Mouse (Mus musculus) bone marrow macrophage, adult 2 months (primary cell): Measurements from ENCODE around the gene Aup1. TPM values are rescaled to one million over a fixed set of nuclear protein-coding genes. Genes with fewer than 3 reads are reported as not detected.

Source experiments
- H3K27ac ChIP-seq: 2 replicates; pipeline ENCODE4 v1.5.1; 2012; ENCODE audit warnings: low read depth, low read length; ENCODE audit not compliant: insufficient read depth
- H3K4me1 ChIP-seq: 2 replicates; pipeline ENCODE4 v1.6.1; 2012; ENCODE audit warnings: low read length; ENCODE audit not compliant: control insufficient read depth, insufficient read depth
- H3K4me3 ChIP-seq: 2 replicates; pipeline ENCODE4 v1.5.1; 2012; ENCODE audit warnings: mild to moderate bottlenecking, low read length, moderate library complexity; ENCODE audit not compliant: insufficient read depth
- CTCF ChIP-seq: IDR thresholded peaks from 2 replicates; pipeline ENCODE4 v1.5.1; 2012; ENCODE audit warnings: low read depth, mild to moderate bottlenecking, low read length, moderate library complexity
- POLR2A ChIP-seq: IDR thresholded peaks from 2 replicates; pipeline ENCODE4 v1.6.1; 2012; ENCODE audit warnings: mild to moderate bottlenecking, low read depth, low read length, borderline replicate concordance
- polyA plus RNA-seq: library from polyadenylated mRNA; stranded (reverse); fragments of >200 nt; gene quantifications from 2 replicates; pipeline ENCODE4 v1.2.4, GENCODE M21; 2012; ENCODE audit not compliant: missing spikeins, insufficient read depth, insufficient read length

Gene Aup1
- polyA plus RNA-seq, 1 experiment, result 354 TPM

GRCm38 (mm10) chr6:83101688-83102556 lies 47.6 kb downstream of the Aup1 start:
- peak overlapping the region; percentile 76 for H3K27ac ChIP-seq
- no peak for TF ChIP-seq POLR2A
- no peak for TF ChIP-seq CTCF
- peaks cover 10% of the 10 kb centered on the region for H3K4me1 ChIP-seq
- peak overlapping the region; percentile 87 for H3K4me3 ChIP-seq

- Histone ChIP-seq H3K4me3 (no peak overlapping the region), H3K27ac (no peak overlapping the region), H3K4me1 (peaks cover 13% of the 10 kb centered on the region)
- TF ChIP-seq CTCF (no peak), POLR2A (no peak)
Observed at GRCm38 (mm10) chr6:83103130-83103650, 48.9 kb downstream of the Aup1 start.

- TF ChIP-seq CTCF (no peak), POLR2A (no peak)
- H3K4me3 ChIP-seq, result no peak overlapping the region
- H3K4me1 ChIP-seq, result peaks cover 13% of the 10 kb centered on the region
- no peak overlapping the region for H3K27ac ChIP-seq
Observed at GRCm38 (mm10) chr6:83104158-83104557, 49.8 kb downstream of the Aup1 start.

Other genes starting within 250 kb of the Aup1 start
- gene Sema4f, start 114.8 kb upstream of the Aup1 start, polyA plus RNA-seq, result not detected in 2 replicates
- 2.4 and 7.0 TPM in 2 replicates for gene M1ap, start 107.6 kb upstream of the Aup1 start, polyA plus RNA-seq
- gene Dok1, start 21.1 kb upstream of the Aup1 start, polyA plus RNA-seq, result 69.9 and 72.0 TPM in 2 replicates
- 18.8 and 21.2 TPM in 2 replicates for gene Loxl3, start 20.3 kb upstream of the Aup1 start, polyA plus RNA-seq
- gene Htra2, start 752 bp downstream of the Aup1 start, polyA plus RNA-seq, result 90.8 and 108 TPM in 2 replicates
- gene Dqx1, start 3.3 kb downstream of the Aup1 start, polyA plus RNA-seq, result 0.83 and 1.6 TPM in 2 replicates
- gene Tlx2, start 15.8 kb downstream of the Aup1 start, polyA plus RNA-seq, result not detected in 2 replicates
- gene Pcgf1, start 23.3 kb downstream of the Aup1 start, polyA plus RNA-seq, result 31.0 and 37.0 TPM in 2 replicates
- 0.78 TPM in 1 of 2 replicates, not detected in the other for gene Lbx2, start 31.8 kb downstream of the Aup1 start, polyA plus RNA-seq
- gene Ccdc142, start 47.1 kb downstream of the Aup1 start, polyA plus RNA-seq, result 3.2 and 6.1 TPM in 2 replicates
- gene Gm42688, start 47.1 kb downstream of the Aup1 start, polyA plus RNA-seq, result 5.5 and 6.1 TPM in 2 replicates
- gene Mrpl53, start 54.5 kb downstream of the Aup1 start, polyA plus RNA-seq, result 26.5 and 26.9 TPM in 2 replicates
- 16.1 and 17.1 TPM in 2 replicates for gene Mogs, start 61.0 kb downstream of the Aup1 start, polyA plus RNA-seq
- 20.3 and 27.1 TPM in 2 replicates for gene Wbp1, start 67.0 kb downstream of the Aup1 start, polyA plus RNA-seq
- gene Ino80b, start 70.9 kb downstream of the Aup1 start, polyA plus RNA-seq, result 25.1 and 26.8 TPM in 2 replicates
- 1.4 and 1.8 TPM in 2 replicates for gene Rtkn, start 80.9 kb downstream of the Aup1 start, polyA plus RNA-seq
- 1.5 and 3.5 TPM in 2 replicates for gene Wdr54, start 101.9 kb downstream of the Aup1 start, polyA plus RNA-seq
- gene 1700003E16Rik, start 101.9 kb downstream of the Aup1 start, polyA plus RNA-seq, result not detected in 2 replicates
- 87.2 and 98.2 TPM in 2 replicates for gene Dctn1, start 111.4 kb downstream of the Aup1 start, polyA plus RNA-seq
- 0.55 TPM in 1 of 2 replicates, not detected in the other for gene Slc4a5, start 165.3 kb downstream of the Aup1 start, polyA plus RNA-seq